Mouse (Mus musculus) liver, adult 2 months (tissue): ENCODE measurements around the gene Pdcd6. TPM values are rescaled to one million over a fixed set of nuclear protein-coding genes. Genes with fewer than 3 reads are reported as not detected.

Experiments used
- DNase-seq: peaks from one replicate; pipeline ENCODE4 v3.0.0-alpha.2; 2011; ENCODE audit warnings: low read depth, low spot score; ENCODE audit errors: extremely low read depth
- H3K27ac ChIP-seq: fragments of 200-500 bp; replicated peaks from 2 replicates; pipeline ENCODE4 v1.5.1; 2012; ENCODE audit warnings: low read depth, mild to moderate bottlenecking, control low read depth, inconsistent platforms, low read length; ENCODE audit not compliant: insufficient read depth
- H3K27me3 ChIP-seq: fragments of 200-500 bp; 2 replicates; pipeline ENCODE4 v1.6.1; 2012; ENCODE audit warnings: mild to moderate bottlenecking, moderate library complexity, low read length, inconsistent platforms; ENCODE audit not compliant: control insufficient read depth, insufficient read depth
- H3K36me3 ChIP-seq: fragments of 200-500 bp; 2 replicates; pipeline ENCODE4 v1.6.1; 2012; ENCODE audit warnings: low read length, inconsistent platforms; ENCODE audit not compliant: control insufficient read depth, insufficient read depth
- H3K4me1 ChIP-seq: fragments of 200-500 bp; 2 replicates; pipeline ENCODE4 v1.6.1; 2011; ENCODE audit warnings: low read length; ENCODE audit not compliant: control insufficient read depth, insufficient read depth
- H3K4me3 ChIP-seq: fragments of 200-500 bp; 2 replicates; pipeline ENCODE4 v1.5.1; 2011; ENCODE audit warnings: low read depth, mild to moderate bottlenecking, control low read depth, low read length, moderate library complexity; ENCODE audit not compliant: insufficient read depth
- H3K79me2 ChIP-seq: fragments of 200-500 bp; 2 replicates; pipeline ENCODE4 v1.6.1; 2012; ENCODE audit warnings: inconsistent platforms, mild to moderate bottlenecking, low read length, moderate library complexity; ENCODE audit not compliant: control insufficient read depth, insufficient read depth
- H3K9ac ChIP-seq: fragments of 200-500 bp; 2 replicates; pipeline ENCODE4 v1.6.1; 2012; ENCODE audit warnings: low read depth, mild to moderate bottlenecking, control low read depth, inconsistent platforms, low read length
- CTCF ChIP-seq: fragments of 200-500 bp; IDR thresholded peaks from 2 replicates; pipeline ENCODE4 v1.5.1; 2011; ENCODE audit warnings: low read depth, low read length, control low read depth
- POLR2A ChIP-seq: fragments of 200-500 bp; IDR thresholded peaks from 2 replicates; pipeline ENCODE4 v1.6.1; 2011; ENCODE audit warnings: low read length, control low read depth; ENCODE audit not compliant: insufficient read depth; ENCODE audit errors: extremely low read depth
- WGBS: fragments of 180-500 bp; shearing (Covaris S2); methylation state at CpG from one replicate; pipeline ENCODE4 v1.1.7; 2018; 5-methylcytosine and 5-hydroxymethylcytosine counted together
- polyA plus RNA-seq: library from polyadenylated mRNA; depleted of rRNA; stranded (reverse); fragments of >200 nt; gene quantifications from 2 replicates; pipeline ENCODE4 v1.2.3, GENCODE M21; 2012
- total RNA-seq: library from RNA; depleted of rRNA; stranded (reverse); fragments of >200 nt; gene quantifications from 2 replicates; pipeline ENCODE4 v1.2.3, GENCODE M21; 2014

Gene Pdcd6
- total and polyA plus RNA-seq, 2 experiments: 77.0 to 140 TPM

GRCm38 (mm10) chr13:74314616-74315015 lies 2.8 kb downstream of the Pdcd6 start:
- H3K4me1 ChIP-seq: peaks cover 3% of the 10 kb centered on the region
- no peak overlapping the region for H3K4me3 ChIP-seq
- no peak for TF ChIP-seq CTCF
- TF ChIP-seq POLR2A: no peak
- H3K27me3 ChIP-seq: no peaks in the 10 kb centered on the region
- WGBS: 47% methylated on average over 3 of the region's 3 CpGs
- peaks cover 2% of the 10 kb centered on the region; the same call in 1 of the 2 replicates for H3K79me2 ChIP-seq
- no peak overlapping the region for H3K9ac ChIP-seq
- DNase-seq: peak; percentile 62
- peaks cover 28% of the 10 kb centered on the region for H3K36me3 ChIP-seq
- no peak overlapping the region for H3K27ac ChIP-seq

GRCm38 (mm10) chr13:74305780-74306179 lies 11.6 kb downstream of the Pdcd6 start:
- H3K79me2 ChIP-seq: no peaks in the 10 kb centered on the region; the same call in 1 of the 2 replicates
- no peaks in the 10 kb centered on the region for H3K27me3 ChIP-seq
- peaks cover 69% of the 10 kb centered on the region for H3K36me3 ChIP-seq
- DNase-seq: no peak
- H3K9ac ChIP-seq: no peak overlapping the region
- TF ChIP-seq POLR2A (no peak), CTCF (no peak)
- H3K27ac ChIP-seq: no peak overlapping the region
- WGBS: 98% methylated on average over 1 of the region's 1 CpGs
- H3K4me3 ChIP-seq: no peak overlapping the region
- no peaks in the 10 kb centered on the region for H3K4me1 ChIP-seq

DNA sequence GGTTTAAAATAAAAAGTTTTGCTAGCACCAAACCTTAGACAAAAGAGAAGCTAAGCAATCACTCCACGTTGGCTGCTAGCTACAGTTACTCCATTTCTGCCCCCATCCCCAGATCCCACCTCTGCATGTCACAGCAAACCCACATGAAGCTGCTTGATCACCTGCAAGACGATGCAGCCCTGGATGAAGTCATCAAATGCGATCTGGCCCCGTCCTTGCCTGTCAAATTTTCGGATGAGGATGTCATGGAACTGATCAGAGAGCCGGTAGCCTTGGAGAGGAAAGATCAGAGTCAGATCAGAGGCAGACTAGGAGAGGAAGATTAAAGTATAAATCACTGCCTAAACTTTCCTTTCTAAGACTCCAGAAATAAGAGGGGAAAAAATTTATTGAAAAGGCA lies 12.0 kb downstream of the Pdcd6 start:
- Histone ChIP-seq H3K27me3 (no peaks in the 10 kb centered on the region), H3K4me3 (no peak overlapping the region), H3K9ac (no peak overlapping the region), H3K4me1 (no peaks in the 10 kb centered on the region), H3K27ac (no peak overlapping the region), H3K36me3 (peaks cover 66% of the 10 kb centered on the region), H3K79me2 (no peaks in the 10 kb centered on the region; the same call in 1 of the 2 replicates)
- no peak for DNase-seq
- WGBS: 94% methylated on average over 6 of the region's 6 CpGs
- TF ChIP-seq CTCF: no peak
- TF ChIP-seq POLR2A: no peak

GRCm38 (mm10) chr13:74302050-74303037 lies 15.0 kb downstream of the Pdcd6 start:
- Histone ChIP-seq H3K9ac (no peak overlapping the region), H3K27me3 (no peaks in the 10 kb centered on the region), H3K4me1 (no peaks in the 10 kb centered on the region), H3K36me3 (peaks cover 44% of the 10 kb centered on the region), H3K79me2 (no peaks in the 10 kb centered on the region; the same call in 1 of the 2 replicates), H3K27ac (no peak overlapping the region), H3K4me3 (no peak overlapping the region)
- 87% methylated on average over 10 of the region's 10 CpGs for WGBS
- peak; percentile 29; the same call in 1 of the 2 replicates for TF ChIP-seq CTCF
- TF ChIP-seq POLR2A: no peak
- no peak for DNase-seq

DNA sequence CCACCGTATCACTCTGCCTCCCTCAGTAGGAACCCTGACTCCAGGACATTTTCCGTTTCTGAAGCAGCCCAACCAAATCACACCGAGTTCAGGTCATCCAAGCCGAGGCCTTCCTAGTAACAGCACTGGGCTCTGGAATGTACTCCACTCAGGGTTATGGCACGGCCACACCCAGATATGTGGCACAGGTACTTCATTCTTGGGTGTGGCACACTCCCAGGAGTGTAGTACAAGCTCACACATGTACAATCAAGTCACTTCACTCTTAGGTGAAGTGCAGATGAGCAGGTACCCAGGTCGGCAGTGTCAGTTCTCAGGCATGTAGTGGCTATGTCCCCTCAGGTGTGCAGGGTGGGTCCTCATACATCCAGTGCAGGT lies 15.8 kb downstream of the Pdcd6 start:
- no peaks in the 10 kb centered on the region; the same call in 1 of the 2 replicates for H3K79me2 ChIP-seq
- no peaks in the 10 kb centered on the region for H3K27me3 ChIP-seq
- TF ChIP-seq CTCF (no peak; the same call in 1 of the 2 replicates), POLR2A (no peak)
- no peak overlapping the region for H3K9ac ChIP-seq
- 71% methylated on average over 6 of the region's 6 CpGs for WGBS
- no peak overlapping the region for H3K27ac ChIP-seq
- H3K4me1 ChIP-seq: no peaks in the 10 kb centered on the region
- H3K4me3 ChIP-seq: no peak overlapping the region
- DNase-seq: no peak
- H3K36me3 ChIP-seq: peaks cover 37% of the 10 kb centered on the region
